Mouse (Mus musculus) intestine, embryonic 16.5 days (tissue): ENCODE data around the gene Dvl2. TPM values are rescaled to one million over a fixed set of nuclear protein-coding genes. Genes with fewer than 3 reads are reported as not detected.
A peak's percentile ranks its signal among the peaks of the same experiment; 100 is the strongest.
"Not testable (repeated sequence)": the region's sequence is repeated elsewhere in the genome, so short reads cannot be mapped to it uniquely, and the experiment has no call there.

Experiments
- ATAC-seq: fragments of 200-750 bp; cut with Nextera tagmentation; 2 replicates; pipeline ENCODE4 v1.8.0; 2017; ENCODE audit warnings: moderate TSS enrichment, moderate library complexity
- H3K27ac ChIP-seq: fragments of 300-500 bp; sonication (generic); 2 replicates; pipeline ENCODE4 v1.5.1; 2014; ENCODE audit warnings: mild to moderate bottlenecking, low read length
- H3K27me3 ChIP-seq: fragments of 300-500 bp; sonication (generic); replicated peaks from 2 replicates; pipeline ENCODE4 v1.6.1; 2014; ENCODE audit warnings: low read length, control low read depth, mixed read lengths; ENCODE audit not compliant: control insufficient read depth, insufficient read depth
- H3K36me3 ChIP-seq: fragments of 300-500 bp; sonication (generic); 2 replicates; pipeline ENCODE4 v1.6.1; 2014; ENCODE audit warnings: low read length, control low read depth; ENCODE audit not compliant: control insufficient read depth, insufficient read depth
- H3K4me1 ChIP-seq: fragments of 300-500 bp; sonication (generic); 2 replicates; pipeline ENCODE4 v1.6.1; 2014; ENCODE audit warnings: low read length, control low read depth, mixed read lengths; ENCODE audit not compliant: control insufficient read depth, insufficient read depth
- H3K4me2 ChIP-seq: fragments of 300-500 bp; sonication (generic); 2 replicates; pipeline ENCODE4 v1.6.1; 2014; ENCODE audit warnings: low read depth, low read length, control low read depth
- H3K4me3 ChIP-seq: fragments of 300-500 bp; sonication (generic); 2 replicates; pipeline ENCODE4 v1.5.1; 2014; ENCODE audit warnings: mild to moderate bottlenecking, low read length
- H3K9ac ChIP-seq: fragments of 300-500 bp; sonication (generic); 2 replicates; pipeline ENCODE4 v1.6.1; 2014; ENCODE audit warnings: low read depth, low read length
- H3K9me3 ChIP-seq: fragments of 300-500 bp; sonication (generic); 2 replicates; pipeline ENCODE4 v1.6.1; 2016; ENCODE audit warnings: low read length, control low read depth; ENCODE audit not compliant: control insufficient read depth
- WGBS: fragments of 180-500 bp; shearing (Covaris S2); extraction: QIAGEN DNeasy Blood & Tissue Kit; methylation state at CpG from one replicate; pipeline ENCODE4 v1.1.7; 2014; 5-methylcytosine and 5-hydroxymethylcytosine counted together
- polyA plus RNA-seq: library from polyadenylated mRNA; unstranded; fragments of >200 nt; fragmentation: Nextera tagmentation; extraction: Ambion mirVana; gene quantifications from 2 replicates; pipeline ENCODE4 v1.2.1, GENCODE M21; 2015

Dvl2 gene
- polyA plus RNA-seq: 23.8 and 26.0 TPM in 2 replicates

- ATAC-seq: peak; percentile 57
- under 1% methylated on average over 48 of the region's 48 CpGs for WGBS
- peaks cover 16% of the 10 kb centered on the region for H3K36me3 ChIP-seq
- peaks cover 21% of the 10 kb centered on the region for H3K4me1 ChIP-seq
- peak within 1 kb of the TSS; percentile 84 for H3K4me3 ChIP-seq
- peak within 1 kb of the TSS; percentile 82 for H3K4me2 ChIP-seq
- peak within 1 kb of the TSS; percentile 96 for H3K27ac ChIP-seq
- no peaks in the 10 kb centered on the region for H3K9me3 ChIP-seq
- H3K9ac ChIP-seq: peak within 1 kb of the TSS; percentile 91
- no peaks in the 10 kb centered on the region for H3K27me3 ChIP-seq
Observed at GRCm38 (mm10) chr11:70000396-70000898, at the start of gene Dvl2. Gene Dvl2 (plus strand): TSS chr11:70000595.

- Histone ChIP-seq H3K4me2 (no peak overlapping the region), H3K4me1 (peaks cover 6% of the 10 kb centered on the region), H3K9ac (no peak overlapping the region), H3K27ac (no peak overlapping the region), H3K9me3 (no peaks in the 10 kb centered on the region), H3K27me3 (no peaks in the 10 kb centered on the region), H3K36me3 (no peaks in the 10 kb centered on the region), H3K4me3 (no peak overlapping the region)
- 45% methylated on average over 4 of the region's 4 CpGs for WGBS
- no peak for ATAC-seq
Observed at GRCm38 (mm10) chr11:69950807-69951459, 49.5 kb upstream of the Dvl2 start.

- Histone ChIP-seq H3K4me1 (peaks cover 6% of the 10 kb centered on the region), H3K9ac (no peak overlapping the region), H3K27me3 (no peaks in the 10 kb centered on the region), H3K27ac (no peak overlapping the region), H3K9me3 (no peaks in the 10 kb centered on the region), H3K36me3 (no peaks in the 10 kb centered on the region), H3K4me3 (no peak overlapping the region), H3K4me2 (no peak overlapping the region)
- no peak for ATAC-seq
- WGBS: 43% methylated on average over 1 of the region's 1 CpGs
Observed at GRCm38 (mm10) chr11:69952274-69952673, 48.1 kb upstream of the Dvl2 start.

GRCm38 (mm10) chr11:69953267-69953915 is 47.0 kb upstream of the Dvl2 start:
- H3K4me1 ChIP-seq: peaks cover 4% of the 10 kb centered on the region
- ATAC-seq: peak; percentile 64
- no peaks in the 10 kb centered on the region for H3K9me3 ChIP-seq
- H3K27me3 ChIP-seq: no peaks in the 10 kb centered on the region
- no peaks in the 10 kb centered on the region for H3K36me3 ChIP-seq
- 39% methylated on average over 11 of the region's 11 CpGs for WGBS
- peak overlapping the region; percentile 61 for H3K27ac ChIP-seq
- H3K4me2 ChIP-seq: no peak overlapping the region
- no peak overlapping the region for H3K9ac ChIP-seq
- no peak overlapping the region for H3K4me3 ChIP-seq

- H3K27ac ChIP-seq, H3K9me3 ChIP-seq, H3K4me2 ChIP-seq, ATAC-seq, H3K4me3 ChIP-seq, H3K4me1 ChIP-seq, H3K27me3 ChIP-seq, H3K36me3 ChIP-seq, H3K9ac ChIP-seq: not testable (repeated sequence)
- 72% methylated on average over 4 of the region's 4 CpGs for WGBS
Observed at GRCm38 (mm10) chr11:69955618-69956017, 44.8 kb upstream of the Dvl2 start.

GRCm38 (mm10) chr11:69956218-69956617 is 44.2 kb upstream of the Dvl2 start:
- no peaks in the 10 kb centered on the region for H3K36me3 ChIP-seq
- WGBS: 67% methylated on average over 1 of the region's 1 CpGs
- H3K4me3 ChIP-seq: no peak overlapping the region
- H3K9ac ChIP-seq: no peak overlapping the region
- peaks cover 6% of the 10 kb centered on the region; the same call in 1 of the 2 replicates for H3K4me1 ChIP-seq
- no peaks in the 10 kb centered on the region for H3K9me3 ChIP-seq
- H3K27me3 ChIP-seq: no peaks in the 10 kb centered on the region
- no peak for ATAC-seq
- H3K4me2 ChIP-seq: no peak overlapping the region
- H3K27ac ChIP-seq: no peak overlapping the region

GRCm38 (mm10) chr11:69960616-69961015 is 39.8 kb upstream of the Dvl2 start:
- Histone ChIP-seq H3K9ac (no peak overlapping the region), H3K9me3 (no peaks in the 10 kb centered on the region), H3K4me2 (peak overlapping the region; percentile 37; the same call in 1 of the 2 replicates), H3K4me3 (no peak overlapping the region), H3K27me3 (peaks cover 12% of the 10 kb centered on the region), H3K36me3 (no peaks in the 10 kb centered on the region), H3K27ac (peak overlapping the region; percentile 92), H3K4me1 (peaks cover 9% of the 10 kb centered on the region; the same call in 1 of the 2 replicates)
- no peak for ATAC-seq
- WGBS: 40% methylated on average over 5 of the region's 5 CpGs

GRCm38 (mm10) chr11:69961841-69962240 is 38.6 kb upstream of the Dvl2 start:
- Histone ChIP-seq H3K36me3 (no peaks in the 10 kb centered on the region), H3K4me2 (peak overlapping the region; percentile 12; the same call in 1 of the 2 replicates), H3K27me3 (peaks cover 15% of the 10 kb centered on the region), H3K27ac (peak overlapping the region; percentile 92), H3K4me1 (peaks cover 9% of the 10 kb centered on the region; the same call in 1 of the 2 replicates), H3K9ac (peak overlapping the region; percentile 43; the same call in 1 of the 2 replicates), H3K9me3 (no peaks in the 10 kb centered on the region), H3K4me3 (no peak overlapping the region)
- ATAC-seq: peak; percentile 39
- 25% methylated on average over 5 of the region's 5 CpGs for WGBS

GRCm38 (mm10) chr11:69964650-69965270 is 35.6 kb upstream of the Dvl2 start, which contains the start of gene Cldn7:
Gene Cldn7 (plus strand): TSS chr11:69964779.
- no peaks in the 10 kb centered on the region for H3K36me3 ChIP-seq
- H3K4me2 ChIP-seq: peak within 1 kb of the TSS; percentile 47
- 7% methylated on average over 24 of the region's 24 CpGs for WGBS
- peak within 1 kb of the TSS; percentile 81 for H3K9ac ChIP-seq
- peak within 1 kb of the TSS; percentile 62 for H3K4me3 ChIP-seq
- peaks cover 15% of the 10 kb centered on the region for H3K27me3 ChIP-seq
- peaks cover 13% of the 10 kb centered on the region for H3K4me1 ChIP-seq
- H3K9me3 ChIP-seq: no peaks in the 10 kb centered on the region
- ATAC-seq: no peak
- H3K27ac ChIP-seq: peak within 1 kb of the TSS; percentile 97
